Mouse (Mus musculus) erythroblast, embryonic 14.5 days (primary cell): ENCODE measurements around the gene Tufm.

Experiments used
- GATA1 ChIP-seq: IDR thresholded peaks from 2 replicates; pipeline ENCODE4 v1.6.1; 2012; ENCODE audit warnings: low read length, inconsistent platforms, mixed read lengths
- TAL1 ChIP-seq: IDR thresholded peaks from 3 replicates; pipeline ENCODE4 v1.6.1; 2012; ENCODE audit warnings: low read length, inconsistent platforms, mixed read lengths

DNA sequence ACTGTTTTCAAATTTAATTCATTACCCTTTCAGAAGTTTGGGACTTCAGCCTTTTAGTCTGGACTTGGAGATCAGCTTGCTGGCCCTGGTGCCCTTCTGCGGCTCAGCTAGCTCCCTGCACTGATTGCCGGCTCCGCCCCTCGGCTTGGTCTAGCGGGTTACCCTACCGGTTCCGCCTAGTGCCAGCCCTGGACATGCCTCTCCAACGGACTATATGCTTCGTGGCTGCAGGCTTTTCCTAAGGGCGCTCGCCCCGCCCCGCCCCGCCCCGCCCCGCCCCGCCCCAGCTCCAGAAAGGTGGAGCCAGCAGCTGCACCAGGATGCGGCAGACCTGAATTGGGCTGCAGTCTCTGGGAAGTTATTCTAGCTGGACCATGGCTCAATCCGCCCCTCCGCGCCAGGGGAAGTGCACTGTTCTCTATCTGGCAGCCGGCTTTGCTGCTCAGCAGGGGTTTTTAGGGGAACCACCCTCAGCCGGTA, 4.7 kb upstream of the Tufm start:
- TF ChIP-seq TAL1 (no peak), GATA1 (no peak)
